Mouse (Mus musculus) MEL (cell line): ENCODE results near the gene Tmem62. TPM values are rescaled to one million over a fixed set of nuclear protein-coding genes. Genes with fewer than 3 reads are reported as not detected.

Source experiments
- DNase-seq: peaks from one replicate; pipeline ENCODE4 v3.0.0; 2011; ENCODE audit warnings: low read depth, low spot score
- H3K27ac ChIP-seq: 2 replicates; pipeline ENCODE4 v1.5.1; 2012; ENCODE audit warnings: low read depth, mild to moderate bottlenecking, control low read depth, low read length, moderate library complexity; ENCODE audit not compliant: control insufficient read depth
- H3K27me3 ChIP-seq, 2 experiments: fragments of 150-350 bp in 1 of 2; sonication (generic) in 1 of 2; 2 replicates each; pipeline ENCODE4 v1.6.1; 2012; ENCODE audit warnings: low read length in 2 of 2, mild to moderate bottlenecking in 2 of 2, improper control_type of control experiment in 1 of 2, moderate library complexity in 1 of 2; ENCODE audit not compliant: insufficient read depth in 2 of 2, control insufficient read depth in 1 of 2
- H3K36me3 ChIP-seq, 2 experiments: 2 replicates each; pipeline ENCODE4 v1.6.1; 2012 to 2014; ENCODE audit warnings: low read length in 2 of 2, improper control_type of control experiment in 1 of 2, inconsistent platforms in 1 of 2, mild to moderate bottlenecking in 1 of 2; ENCODE audit not compliant: insufficient read depth in 2 of 2, control insufficient read depth in 1 of 2
- H3K4me1 ChIP-seq, 2 experiments: fragments of 150-350 bp in 1 of 2; sonication (generic) in 1 of 2; 2 replicates each; pipeline ENCODE4 v1.6.1; 2012; ENCODE audit warnings: low read length in 2 of 2, improper control_type of control experiment in 1 of 2, mild to moderate bottlenecking in 1 of 2; ENCODE audit not compliant: insufficient read depth in 2 of 2, control insufficient read depth in 1 of 2
- H3K4me3 ChIP-seq, 2 experiments: fragments of 150-350 bp in 1 of 2; sonication (generic) in 1 of 2; 2 replicates each; pipeline ENCODE4 v1.5.1; 2012; ENCODE audit warnings: low read depth in 2 of 2, low read length in 2 of 2, mild to moderate bottlenecking in 2 of 2, moderate library complexity in 2 of 2, control low read depth in 1 of 2, improper control_type of control experiment in 1 of 2; ENCODE audit not compliant: control insufficient read depth in 1 of 2, insufficient read depth in 1 of 2
- H3K79me2 ChIP-seq: 2 replicates; pipeline ENCODE4 v1.6.1; 2012; ENCODE audit warnings: mild to moderate bottlenecking, low read length, moderate library complexity; ENCODE audit not compliant: control insufficient read depth, poor library complexity, insufficient read depth
- H3K9ac ChIP-seq: 2 replicates; pipeline ENCODE4 v1.6.1; 2012; ENCODE audit warnings: low read depth, mild to moderate bottlenecking, control low read depth, low read length, moderate library complexity; ENCODE audit not compliant: control insufficient read depth, poor library complexity, severe bottlenecking
- H3K9me3 ChIP-seq: fragments of 150-350 bp; sonication (generic); replicated peaks from 2 replicates; pipeline ENCODE4 v1.6.1; 2012; ENCODE audit warnings: mild to moderate bottlenecking, low read length, improper control_type of control experiment, moderate library complexity; ENCODE audit not compliant: insufficient read depth
- CHD1 ChIP-seq: IDR thresholded peaks from 2 replicates; pipeline ENCODE4 v1.6.1; 2012; ENCODE audit warnings: low read depth, mild to moderate bottlenecking, inconsistent platforms, low read length, improper control_type of control experiment
- ELF1 ChIP-seq: IDR thresholded peaks from 2 replicates; pipeline ENCODE4 v1.6.1; 2014; ENCODE audit warnings: low read depth, mild to moderate bottlenecking, inconsistent platforms, low read length, improper control_type of control experiment, moderate library complexity
- EP300 ChIP-seq, 2 experiments: IDR thresholded peaks; 2 replicates each; pipeline ENCODE4 v1.6.1; 2011; ENCODE audit warnings: improper control_type of control experiment in 2 of 2, low read length in 2 of 2, low read depth in 1 of 2, mild to moderate bottlenecking in 1 of 2
- ETS1 ChIP-seq: IDR thresholded peaks from 2 replicates; pipeline ENCODE4 v1.6.1; 2012; ENCODE audit warnings: low read depth, mild to moderate bottlenecking, inconsistent platforms, low read length, improper control_type of control experiment, moderate library complexity
- GATA1 ChIP-seq: IDR thresholded peaks from 2 replicates; pipeline ENCODE4 v1.6.1; 2011; ENCODE audit warnings: low read depth, low read length, improper control_type of control experiment
- KAT2A ChIP-seq: conservative IDR thresholded peaks from 2 replicates; pipeline ENCODE4 v1.6.1; 2012; ENCODE audit warnings: low read depth, low read length, improper control_type of control experiment, inconsistent platforms
- MAFK ChIP-seq: IDR thresholded peaks from 2 replicates; pipeline ENCODE4 v1.6.1; 2011; ENCODE audit warnings: low read depth, mild to moderate bottlenecking, low read length, improper control_type of control experiment, borderline replicate concordance
- MAX ChIP-seq: IDR thresholded peaks from 2 replicates; pipeline ENCODE4 v1.6.1; 2011; ENCODE audit warnings: low read length, improper control_type of control experiment
- MYC ChIP-seq: IDR thresholded peaks from 2 replicates; pipeline ENCODE4 v1.6.1; 2011; ENCODE audit warnings: low read depth, mild to moderate bottlenecking, low read length, improper control_type of control experiment, moderate library complexity
- POLR2A ChIP-seq, 2 experiments: IDR thresholded peaks; 2 replicates each; pipeline ENCODE4 v1.6.1; 2011 to 2012; ENCODE audit warnings: low read length in 2 of 2, mild to moderate bottlenecking in 2 of 2, control low read depth in 1 of 2, improper control_type of control experiment in 1 of 2, low read depth in 1 of 2, moderate library complexity in 1 of 2; ENCODE audit not compliant: control insufficient read depth in 1 of 2, insufficient read depth in 1 of 2, poor library complexity in 1 of 2
- TAL1 ChIP-seq: IDR thresholded peaks from 2 replicates; pipeline ENCODE4 v1.6.1; 2012; ENCODE audit warnings: mild to moderate bottlenecking, inconsistent platforms, low read length, moderate library complexity, mixed read lengths
- TBP ChIP-seq: IDR thresholded peaks from 2 replicates; pipeline ENCODE4 v1.8.0; 2011; ENCODE audit warnings: low read depth, low read length, improper control_type of control experiment
- TCF12 ChIP-seq: IDR thresholded peaks from 2 replicates; pipeline ENCODE4 v1.6.1; 2014; ENCODE audit warnings: low read depth, mild to moderate bottlenecking, inconsistent platforms, low read length, improper control_type of control experiment, moderate library complexity
- UBTF ChIP-seq: IDR thresholded peaks from 2 replicates; pipeline ENCODE4 v1.6.1; 2012; ENCODE audit warnings: low read depth, mild to moderate bottlenecking, inconsistent platforms, low read length, improper control_type of control experiment, moderate library complexity, borderline replicate concordance; ENCODE audit not compliant: insufficient read depth
- USF1 ChIP-seq: IDR thresholded peaks from 2 replicates; pipeline ENCODE4 v1.6.1; 2014; ENCODE audit warnings: low read depth, mild to moderate bottlenecking, inconsistent platforms, low read length, improper control_type of control experiment, moderate library complexity
- ZC3H11A ChIP-seq: IDR thresholded peaks from 2 replicates; pipeline ENCODE4 v1.6.1; 2012; ENCODE audit warnings: low read depth, mild to moderate bottlenecking, inconsistent platforms, low read length, improper control_type of control experiment
- ZMIZ1 ChIP-seq: IDR thresholded peaks from 2 replicates; pipeline ENCODE4 v1.6.1; 2012; ENCODE audit warnings: low read depth, mild to moderate bottlenecking, inconsistent platforms, low read length, improper control_type of control experiment, moderate library complexity
- ZNF384 ChIP-seq: IDR thresholded peaks from 2 replicates; pipeline ENCODE4 v1.6.1; 2012; ENCODE audit warnings: low read depth, mild to moderate bottlenecking, inconsistent platforms, low read length, improper control_type of control experiment
- polyA plus RNA-seq, 2 experiments: library from polyadenylated mRNA; stranded (reverse) in 1 of 2; unstranded in 1 of 2; fragments of >175 nt in 1 of 2; fragments of >200 nt in 1 of 2; gene quantifications; 2 replicates each; pipeline versions ENCODE4 v1.2.1 to v1.2.4; 2012; ENCODE audit warnings: low replicate concordance in 2 of 2, low read depth in 1 of 2; ENCODE audit not compliant: insufficient read length in 2 of 2, insufficient read depth in 1 of 2, missing spikeins in 1 of 2
- total RNA-seq: library from RNA; depleted of rRNA; stranded (reverse); fragments of 300-350 nt; gene quantifications from 2 replicates; pipeline ENCODE4 v1.2.3, GENCODE M21; 2012

The Tmem62 gene
- total and polyA plus RNA-seq, 3 experiments = 1.8 to 2.9 TPM; not detected in 1

DNA sequence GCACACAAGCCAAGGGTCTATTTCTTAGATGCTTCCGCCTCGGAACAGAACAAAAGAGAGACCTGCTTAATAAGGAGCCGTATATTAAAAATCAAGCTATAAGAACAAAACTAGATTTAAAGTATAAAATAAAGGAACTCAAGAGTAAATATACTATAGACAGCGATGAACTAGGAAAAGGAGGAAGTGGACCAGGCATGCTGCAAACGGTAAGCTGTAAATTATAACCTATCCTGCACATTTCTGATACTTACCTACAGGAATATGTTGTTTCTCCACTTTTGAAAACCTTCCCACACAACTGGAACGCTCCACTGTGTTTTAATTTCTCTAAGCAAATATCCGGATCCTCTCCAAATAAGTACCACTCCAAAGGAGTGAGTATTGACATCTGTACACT lies 13.7 kb upstream of the Tmem62 start:
- H3K9me3 ChIP-seq = no peaks in the 10 kb centered on the region
- peaks cover 4 to 6% of the 10 kb centered on the region in 2 experiments for H3K4me1 ChIP-seq
- peaks cover 13% of the 10 kb centered on the region for H3K79me2 ChIP-seq
- peak; percentile 50 for DNase-seq
- peaks cover 2 to 15% of the 10 kb centered on the region in 2 experiments for H3K36me3 ChIP-seq
- no peaks in the 10 kb centered on the region for H3K27me3 ChIP-seq
- TF ChIP-seq EP300 (IDR thresholded peaks at IDR 0.05; ENCODE audit: low read depth in 1 of 2, low read length in 2 of 2) (peak; percentile 52 to 76), USF1 (no peak), TAL1 (peak; percentile 42), GATA1 (peak; percentile 66), ETS1 (0 out of 2 replicates have a peak, but pooled peaks have one; percentile 35), ELF1 (peak; percentile 26; the same call in 1 of the 2 replicates), UBTF (no peak), TCF12 (peak; percentile 50; the same call in 1 of the 2 replicates), POLR2A (IDR thresholded peaks at IDR 0.05; ENCODE audit: control insufficient read depth in 1 of 2, insufficient read depth in 1 of 2, low read depth in 1 of 2, low read length in 2 of 2, poor library complexity in 1 of 2) (no peak), MYC (peak; percentile 42; the same call in 1 of the 2 replicates)
- H3K4me3 ChIP-seq = no peak overlapping the region
- H3K9ac ChIP-seq = no peak overlapping the region
- H3K27ac ChIP-seq = peak overlapping the region; percentile 36

DNA sequence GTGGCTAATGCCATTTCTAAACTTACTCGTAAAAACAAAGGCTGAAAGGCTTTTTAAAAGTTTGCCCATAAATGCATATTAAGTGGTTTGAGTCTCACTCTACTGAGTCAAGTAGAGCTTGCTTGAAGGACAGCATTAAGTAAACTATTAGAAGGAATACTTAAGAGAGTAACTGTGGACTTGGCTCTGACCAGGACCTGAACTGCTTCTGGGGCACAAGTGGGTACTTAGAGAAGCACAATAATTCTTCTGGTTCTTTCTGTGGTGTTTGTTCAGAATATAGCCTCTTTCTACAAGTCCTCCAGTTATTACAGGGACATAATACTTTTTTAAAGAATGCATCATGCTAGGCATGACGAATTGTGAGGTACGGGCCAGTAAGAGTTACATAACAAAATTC lies 11.3 kb upstream of the Tmem62 start:
- no peak overlapping the region for H3K4me3 ChIP-seq
- peaks cover 6% of the 10 kb centered on the region in 2 experiments for H3K4me1 ChIP-seq
- no peak overlapping the region for H3K9ac ChIP-seq
- DNase-seq = no peak
- H3K27ac ChIP-seq = no peak overlapping the region
- H3K79me2 ChIP-seq = peaks cover 22% of the 10 kb centered on the region
- no peaks in the 10 kb centered on the region for H3K27me3 ChIP-seq
- peaks cover 2 to 27% of the 10 kb centered on the region in 2 experiments; a peak in 3 of 4 replicates for H3K36me3 ChIP-seq
- no peaks in the 10 kb centered on the region for H3K9me3 ChIP-seq
- TF ChIP-seq ZMIZ1 = no peak
- no peak for TF ChIP-seq TBP
- no peak for TF ChIP-seq MAFK
- no peak for TF ChIP-seq EP300 (IDR thresholded peaks at IDR 0.05; ENCODE audit: low read depth in 1 of 2, low read length in 2 of 2)
- TF ChIP-seq UBTF = no peak
- TF ChIP-seq CHD1 = no peak
- no peak for TF ChIP-seq ZNF384
- no peak for TF ChIP-seq KAT2A
- TF ChIP-seq MAX = no peak
- TF ChIP-seq ZC3H11A = no peak
